Mouse (Mus musculus) small intestine, adult 2 months (tissue): ENCODE results near the gene Gm26620.

Experiments
- CTCF ChIP-seq: fragments of 200-500 bp; IDR thresholded peaks from 2 replicates; pipeline ENCODE4 v1.5.1; 2012; ENCODE audit warnings: low read depth, mild to moderate bottlenecking, control low read depth, inconsistent platforms, low read length, moderate library complexity, mixed read lengths; ENCODE audit not compliant: insufficient replicate concordance, insufficient read length; ENCODE audit errors: extremely low read depth
- POLR2A ChIP-seq: fragments of 200-500 bp; IDR thresholded peaks from 2 replicates; pipeline ENCODE4 v1.6.1; 2012; ENCODE audit warnings: low read depth, mild to moderate bottlenecking, control low read depth, inconsistent platforms, low read length, moderate library complexity

DNA sequence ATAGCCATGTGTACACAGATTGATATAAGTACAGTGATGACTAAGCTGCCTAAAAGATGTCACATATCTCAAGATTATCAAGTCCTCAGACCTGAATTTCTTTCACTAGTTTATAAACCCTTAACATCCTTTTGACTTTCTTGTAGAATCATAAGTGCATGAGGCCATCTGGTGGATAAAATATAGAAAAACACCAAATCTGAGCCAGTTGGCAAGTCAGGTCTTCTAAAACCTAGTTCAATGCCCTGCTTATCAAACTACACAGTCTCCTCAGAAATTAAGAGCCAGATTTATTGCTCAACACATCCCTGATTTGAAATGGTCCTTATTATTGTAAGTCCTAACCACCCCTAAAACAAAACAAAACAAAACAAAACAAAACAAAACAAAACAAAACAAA lies 45.2 kb upstream of the Gm26620 start:
- TF ChIP-seq POLR2A (no peak), CTCF (no peak)
